Mouse (Mus musculus) liver, adult 2 months (tissue): ENCODE measurements around the gene Agap1.

Experiments used
- CTCF ChIP-seq: fragments of 200-500 bp; IDR thresholded peaks from 2 replicates; pipeline ENCODE4 v1.5.1; 2011; ENCODE audit warnings: low read depth, low read length, control low read depth
- POLR2A ChIP-seq: fragments of 200-500 bp; IDR thresholded peaks from 2 replicates; pipeline ENCODE4 v1.6.1; 2011; ENCODE audit warnings: low read length, control low read depth; ENCODE audit not compliant: insufficient read depth; ENCODE audit errors: extremely low read depth

DNA sequence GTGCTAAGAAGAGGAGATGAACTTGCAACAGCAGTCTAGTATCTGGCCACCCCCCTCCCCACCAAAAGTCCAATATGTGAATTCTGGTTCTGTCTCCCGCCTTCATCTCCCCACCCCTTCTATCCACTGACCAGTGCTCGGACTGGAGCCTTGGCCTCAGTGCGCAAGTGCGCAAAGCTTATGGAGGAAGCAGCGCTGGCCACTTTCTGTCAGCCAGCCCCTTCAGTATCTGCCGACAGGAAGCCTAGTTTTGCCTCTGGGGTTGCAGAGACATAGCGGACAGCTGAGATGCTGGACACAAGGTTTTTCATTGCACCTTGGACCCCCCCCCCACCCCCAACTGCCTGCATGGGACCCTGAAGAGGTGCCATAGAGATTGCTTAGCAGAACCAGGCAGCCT, 467.7 kb downstream of the Agap1 start:
- TF ChIP-seq CTCF (no peak), POLR2A (no peak)
